Mouse (Mus musculus): ENCODE results near the gene Gfpt2. TPM values are rescaled to one million over a fixed set of nuclear protein-coding genes. Genes with fewer than 3 reads are reported as not detected.
"Not testable (repeated sequence)": the region's sequence is repeated elsewhere in the genome, so short reads cannot be mapped to it uniquely, and the experiment has no call there.

The Gfpt2 gene
- total RNA-seq (2021) = 1 to 10 TPM; 8.9 to 9.9 TPM

GRCm38 (mm10) chr11:49793619-49794341 lies at the start of gene Gfpt2:
Gene Gfpt2, plus strand, starts transcription at chr11:49794178.
- peak; percentile 80 to 89 for DNase-seq (ENCODE audit: extremely low spot score in 1 of 2, low spot score in 2 of 2)
- intact Hi-C loops (cut with DNase I) = loop anchor here (5.0 kb wide), 1 partner anchor 61 kb away; no protein-coding TSS in a partner anchor

GRCm38 (mm10) chr11:49744981-49745380 lies 49.0 kb upstream of the Gfpt2 start:
- intact Hi-C loops (cut with DNase I) = no loop called here
- DNase-seq (ENCODE audit: extremely low spot score in 1 of 2, low spot score in 2 of 2) = no peak

GRCm38 (mm10) chr11:49745839-49746238 lies 48.1 kb upstream of the Gfpt2 start:
- intact Hi-C loops (cut with DNase I) = no loop called here
- DNase-seq (ENCODE audit: extremely low spot score in 1 of 2, low spot score in 2 of 2) = no peak

- intact Hi-C loops (cut with DNase I) = no loop called here
- no peak for DNase-seq (ENCODE audit: extremely low spot score in 1 of 2, low spot score in 2 of 2)
Observed at GRCm38 (mm10) chr11:49746756-49747155, 47.2 kb upstream of the Gfpt2 start.

GRCm38 (mm10) chr11:49754958-49755665 lies 38.9 kb upstream of the Gfpt2 start:
- intact Hi-C loops (cut with DNase I) = no loop called here

GRCm38 (mm10) chr11:49758096-49758495 lies 35.9 kb upstream of the Gfpt2 start:
- intact Hi-C loops (cut with DNase I) = no loop called here
- no peak for DNase-seq (ENCODE audit: extremely low spot score in 1 of 2, low spot score in 2 of 2)

More at GRCm38 (mm10) chr11:49754958-49755665, 38.9 kb upstream of the Gfpt2 start:
- DNase-seq (ENCODE audit: extremely low spot score in 1 of 2, low spot score in 2 of 2) = no peak

GRCm38 (mm10) chr11:49761130-49761529 lies 32.8 kb upstream of the Gfpt2 start:
- intact Hi-C loops (cut with DNase I) = no loop called here
- DNase-seq (ENCODE audit: extremely low spot score in 1 of 2, low spot score in 2 of 2) = no peak

- no peak for DNase-seq (ENCODE audit: extremely low spot score in 1 of 2, low spot score in 2 of 2)
- intact Hi-C loops (cut with DNase I) = no loop called here
Observed at GRCm38 (mm10) chr11:49763555-49763954, 30.4 kb upstream of the Gfpt2 start.

- DNase-seq (ENCODE audit: extremely low spot score in 1 of 2, low spot score in 2 of 2) = no peak
- intact Hi-C loops (cut with DNase I) = no loop called here
Observed at GRCm38 (mm10) chr11:49764023-49764422, 30.0 kb upstream of the Gfpt2 start.

- intact Hi-C loops (cut with DNase I) = no loop called here
- peak; percentile 6 to 77 for DNase-seq (ENCODE audit: extremely low spot score in 1 of 2, low spot score in 2 of 2)
Observed at GRCm38 (mm10) chr11:49764639-49765299, 29.2 kb upstream of the Gfpt2 start.

GRCm38 (mm10) chr11:49765377-49766136 lies 28.4 kb upstream of the Gfpt2 start:
- intact Hi-C loops (cut with DNase I) = no loop called here
- no peak for DNase-seq (ENCODE audit: extremely low spot score in 1 of 2, low spot score in 2 of 2)

- intact Hi-C loops (cut with DNase I) = no loop called here
- no peak for DNase-seq (ENCODE audit: extremely low spot score in 1 of 2, low spot score in 2 of 2)
Observed at GRCm38 (mm10) chr11:49766137-49766411, 27.9 kb upstream of the Gfpt2 start.

GRCm38 (mm10) chr11:49767497-49767896 lies 26.5 kb upstream of the Gfpt2 start:
- DNase-seq (ENCODE audit: extremely low spot score in 1 of 2, low spot score in 2 of 2); intact Hi-C loops (cut with DNase I): not testable (repeated sequence)

- no peak for DNase-seq (ENCODE audit: extremely low spot score in 1 of 2, low spot score in 2 of 2)
- intact Hi-C loops (cut with DNase I) = no loop called here
Observed at GRCm38 (mm10) chr11:49768781-49769180, 25.2 kb upstream of the Gfpt2 start.

- DNase-seq (ENCODE audit: extremely low spot score in 1 of 2, low spot score in 2 of 2) = no peak
- intact Hi-C loops (cut with DNase I) = no loop called here
Observed at GRCm38 (mm10) chr11:49770676-49771550, 23.1 kb upstream of the Gfpt2 start.

GRCm38 (mm10) chr11:49772251-49772650 lies 21.7 kb upstream of the Gfpt2 start:
- intact Hi-C loops (cut with DNase I) = no loop called here
- no peak for DNase-seq (ENCODE audit: extremely low spot score in 1 of 2, low spot score in 2 of 2)

GRCm38 (mm10) chr11:49774894-49775293 lies 19.1 kb upstream of the Gfpt2 start:
- intact Hi-C loops (cut with DNase I) = no loop called here
- no peak for DNase-seq (ENCODE audit: extremely low spot score in 1 of 2, low spot score in 2 of 2)

- intact Hi-C loops (cut with DNase I) = no loop called here
- no peak for DNase-seq (ENCODE audit: extremely low spot score in 1 of 2, low spot score in 2 of 2)
Observed at GRCm38 (mm10) chr11:49778844-49779243, 15.1 kb upstream of the Gfpt2 start.

All from left cerebral cortex, postnatal 10 days (tissue).